Mouse (Mus musculus) bone marrow, adult 2 months (tissue): ENCODE measurements at regions not wholly inside any gene's neighbourhood (a gene's known extent, or its start where the extent isn't known, plus 50 kb on each side); places are given as distances from the start of the nearest gene placed in this dataset.

Experiments used
- CTCF ChIP-seq: fragments of 200-500 bp; IDR thresholded peaks from 2 replicates; pipeline ENCODE4 v1.5.1; 2011; ENCODE audit warnings: low read length, control low read depth; ENCODE audit not compliant: control insufficient read depth, insufficient read depth
- POLR2A ChIP-seq: fragments of 200-500 bp; IDR thresholded peaks from 2 replicates; pipeline ENCODE4 v1.6.1; 2011; ENCODE audit warnings: low read depth, mild to moderate bottlenecking, control low read depth, low read length, borderline replicate concordance; ENCODE audit not compliant: control insufficient read depth

DNA sequence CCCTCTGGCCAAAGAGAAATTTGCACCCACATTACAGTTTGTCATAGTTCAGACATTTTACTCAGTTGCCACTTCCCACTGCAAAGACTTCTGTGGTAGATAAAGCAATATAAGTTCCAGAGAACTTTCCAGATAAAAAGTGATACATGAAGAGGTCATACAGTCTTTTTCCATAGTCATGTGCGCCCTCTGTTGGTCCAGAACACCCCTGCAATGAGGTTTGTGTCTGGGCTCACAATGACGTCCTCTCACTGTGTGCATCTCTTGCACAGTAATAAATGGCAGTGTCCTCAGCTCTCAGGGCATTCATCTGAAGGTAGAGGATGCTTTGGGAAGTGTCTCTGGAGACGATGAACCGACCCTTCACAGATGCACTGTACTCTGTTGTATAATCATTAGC lies 352.4 kb downstream of the Adam6a start:
- TF ChIP-seq POLR2A (no peak), CTCF (no peak)
